Mouse (Mus musculus) embryonic facial prominence, embryonic 15.5 days (tissue): ENCODE results near the gene Prl3a1. TPM values are rescaled to one million over a fixed set of nuclear protein-coding genes. Genes with fewer than 3 reads are reported as not detected.

Experiments used
- ATAC-seq: fragments of 200-750 bp; cut with Nextera tagmentation; 2 replicates; pipeline ENCODE4 v1.8.0; 2017; ENCODE audit warnings: low read depth, moderate TSS enrichment; ENCODE audit not compliant: insufficient number of reproducible peaks, low FRiP score, low TSS enrichment
- H3K27ac ChIP-seq: fragments of 300-500 bp; sonication (generic); replicated peaks from 2 replicates; pipeline ENCODE4 v1.5.1; 2015; ENCODE audit warnings: mild to moderate bottlenecking, inconsistent platforms
- H3K27me3 ChIP-seq: fragments of 300-500 bp; sonication (generic); 2 replicates; pipeline ENCODE4 v1.6.1; 2015; ENCODE audit warnings: inconsistent platforms
- H3K36me3 ChIP-seq: fragments of 300-500 bp; sonication (generic); 2 replicates; pipeline ENCODE4 v1.6.1; 2015; ENCODE audit warnings: mild to moderate bottlenecking, inconsistent platforms
- H3K4me1 ChIP-seq: fragments of 300-500 bp; sonication (generic); 2 replicates; pipeline ENCODE4 v1.6.1; 2015; ENCODE audit warnings: inconsistent platforms
- H3K4me2 ChIP-seq: fragments of 300-500 bp; sonication (generic); replicated peaks from 2 replicates; pipeline ENCODE4 v1.6.1; 2015; ENCODE audit warnings: mild to moderate bottlenecking, inconsistent platforms
- H3K4me3 ChIP-seq: fragments of 300-500 bp; sonication (generic); replicated peaks from 2 replicates; pipeline ENCODE4 v1.5.1; 2015; ENCODE audit warnings: mild to moderate bottlenecking, inconsistent platforms
- H3K9ac ChIP-seq: fragments of 300-500 bp; sonication (generic); 2 replicates; pipeline ENCODE4 v1.6.1; 2015; ENCODE audit warnings: inconsistent platforms
- H3K9me3 ChIP-seq: fragments of 300-500 bp; sonication (generic); replicated peaks from 2 replicates; pipeline ENCODE4 v1.6.1; 2016; ENCODE audit warnings: inconsistent platforms
- WGBS: fragments of 180-500 bp; shearing (Covaris S2); methylation state at CpG from one replicate; pipeline ENCODE4 v1.1.7; 2015; 5-methylcytosine and 5-hydroxymethylcytosine counted together
- polyA plus RNA-seq: library from polyadenylated mRNA; unstranded; fragments of >200 nt; fragmentation: Nextera tagmentation; extraction: Ambion mirVana; gene quantifications from 2 replicates; pipeline ENCODE4 v1.2.1, GENCODE M21; 2015

Prl3a1 gene
- polyA plus RNA-seq = not detected in 2 replicates

- ATAC-seq = no peak
Observed at GRCm38 (mm10) chr13:27259136-27259535, at the start of gene Prl3a1. Gene Prl3a1 (plus strand): TSS chr13:27259436.

GRCm38 (mm10) chr13:27241547-27241946 is 17.7 kb upstream of the Prl3a1 start, which contains the start of gene Prl3b1:
Gene Prl3b1 (plus strand): TSS chr13:27241847.
- H3K27ac ChIP-seq = no peak within 1 kb of the TSS
- no peaks in the 10 kb centered on the region for H3K36me3 ChIP-seq
- H3K9ac ChIP-seq = no peak within 1 kb of the TSS
- H3K4me3 ChIP-seq = no peak within 1 kb of the TSS
- no peak within 1 kb of the TSS for H3K4me2 ChIP-seq
- H3K27me3 ChIP-seq = no peaks in the 10 kb centered on the region
- no peaks in the 10 kb centered on the region for H3K9me3 ChIP-seq
- H3K4me1 ChIP-seq = no peaks in the 10 kb centered on the region
- ATAC-seq = no peak
- WGBS = 96% methylated on average over 1 of the region's 1 CpGs

More at GRCm38 (mm10) chr13:27259136-27259535, at the start of gene Prl3a1:
- H3K27me3 ChIP-seq = no peaks in the 10 kb centered on the region
- no peaks in the 10 kb centered on the region for H3K9me3 ChIP-seq
- H3K4me1 ChIP-seq = no peaks in the 10 kb centered on the region
- H3K9ac ChIP-seq = no peak within 1 kb of the TSS
- H3K36me3 ChIP-seq = no peaks in the 10 kb centered on the region
- no peak within 1 kb of the TSS for H3K4me2 ChIP-seq
- no peak within 1 kb of the TSS for H3K4me3 ChIP-seq
- 82% methylated on average over 4 of the region's 4 CpGs for WGBS
- no peak within 1 kb of the TSS for H3K27ac ChIP-seq

DNA sequence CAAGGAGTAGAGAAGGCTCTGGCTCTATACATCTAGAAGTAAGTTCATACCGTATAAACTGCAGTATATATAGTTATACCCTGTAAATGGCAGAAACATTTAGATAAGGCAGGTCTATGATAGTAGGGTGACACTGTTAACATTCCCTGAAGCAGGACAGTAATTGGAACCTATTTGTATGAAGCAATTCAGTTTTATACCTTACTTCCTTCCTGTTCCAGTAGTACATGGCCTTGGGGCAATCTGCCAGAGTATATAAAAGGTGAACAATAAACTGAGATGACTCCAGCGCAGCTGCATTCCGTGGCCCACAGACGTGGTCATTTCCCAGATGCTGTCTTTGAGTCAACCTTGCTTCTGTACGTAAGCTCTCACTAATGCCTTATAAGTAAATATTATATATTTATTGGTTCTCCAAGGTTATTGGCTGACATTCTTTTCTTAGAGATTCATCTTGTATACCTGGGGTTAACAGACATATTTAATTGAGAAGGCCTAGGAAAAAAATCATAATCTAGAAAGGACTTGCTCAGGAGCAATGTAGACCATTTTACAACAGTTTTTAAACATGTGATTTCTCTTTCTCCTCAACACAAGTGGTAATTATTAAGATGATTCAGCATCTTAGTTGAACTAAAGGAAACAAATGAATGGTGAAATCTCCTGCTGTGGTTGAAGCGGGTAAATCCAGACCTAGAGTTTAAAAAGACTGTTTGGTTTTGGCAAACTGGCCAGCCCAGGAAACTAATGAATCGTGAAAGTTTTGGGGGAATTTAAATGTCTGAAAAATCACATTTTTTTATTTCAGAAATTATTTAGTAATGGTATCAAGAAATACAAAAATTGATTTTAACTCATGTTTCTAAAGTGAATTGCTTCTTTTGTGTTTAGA is 53.3 kb downstream of the Prl3a1 start, which contains the start of gene Prl6a1:
Prl6a1 (plus strand) TSS at position 294 of the 892 bp plus-strand sequence.
- Histone ChIP-seq H3K27ac (no peak within 1 kb of the TSS), H3K36me3 (no peaks in the 10 kb centered on the region), H3K4me1 (no peaks in the 10 kb centered on the region), H3K27me3 (no peaks in the 10 kb centered on the region), H3K9me3 (no peaks in the 10 kb centered on the region), H3K9ac (no peak within 1 kb of the TSS), H3K4me2 (no peak within 1 kb of the TSS), H3K4me3 (no peak within 1 kb of the TSS)
- 70% methylated on average over 7 of the region's 7 CpGs for WGBS
- ATAC-seq = no peak

Other genes with a start within 250 kb of the Prl3a1 start
- gene Prl, start 201.9 kb upstream of the Prl3a1 start, polyA plus RNA-seq = not detected in 2 replicates
- not detected in 2 replicates for gene Prl3d1, start 165.2 kb upstream of the Prl3a1 start, polyA plus RNA-seq
- not detected in 2 replicates for gene Prl3d2, start 137.7 kb upstream of the Prl3a1 start, polyA plus RNA-seq
- not detected in 2 replicates for gene Prl3d3, start 102.6 kb upstream of the Prl3a1 start, polyA plus RNA-seq
- not detected in 2 replicates for gene Prl3c1, start 62.8 kb upstream of the Prl3a1 start, polyA plus RNA-seq
- gene Prl3b1, start 17.6 kb upstream of the Prl3a1 start, polyA plus RNA-seq = not detected in 2 replicates
- not detected in 2 replicates for gene Prl6a1, start 53.2 kb downstream of the Prl3a1 start, polyA plus RNA-seq
- gene Prl8a2, start 86.2 kb downstream of the Prl3a1 start, polyA plus RNA-seq = not detected in 2 replicates
- not detected in 2 replicates for gene Prl2b1, start 131.4 kb downstream of the Prl3a1 start, polyA plus RNA-seq
- not detected in 2 replicates for gene Prl8a6, start 179.3 kb downstream of the Prl3a1 start, polyA plus RNA-seq